Mouse (Mus musculus) myocyte (in vitro differentiated cells): Measurements from ENCODE around the gene Myo10.

Experiments
- CEBPB ChIP-seq: IDR thresholded peaks from 2 replicates; pipeline ENCODE4 v1.6.1; 2011; ENCODE audit warnings: mild to moderate bottlenecking, moderate library complexity; ENCODE audit not compliant: poor library complexity, insufficient read depth, severe bottlenecking
- MAX ChIP-seq: IDR thresholded peaks from one replicate; pipeline ENCODE4 v1.6.1; 2011; ENCODE audit warnings: low read depth, mild to moderate bottlenecking, control low read depth
- MYOD1 ChIP-seq, 3 experiments: IDR thresholded peaks; one replicate each; pipeline ENCODE4 v1.6.1; 2011; ENCODE audit warnings: control low read depth in 2 of 3, low read depth in 2 of 3, mild to moderate bottlenecking in 2 of 3, moderate library complexity in 1 of 3; ENCODE audit not compliant: insufficient read length in 2 of 3, control insufficient read depth in 1 of 3
- POLR2A ChIP-seq: IDR thresholded peaks from one replicate; pipeline ENCODE4 v1.6.1; 2011; ENCODE audit warnings: low read depth, mild to moderate bottlenecking, control low read depth, moderate library complexity; ENCODE audit not compliant: insufficient read length
- POLR2AphosphoS2 ChIP-seq: IDR thresholded peaks from one replicate; pipeline ENCODE4 v1.6.1; 2011; ENCODE audit warnings: low read depth, control low read depth; ENCODE audit not compliant: insufficient read length
- REST ChIP-seq: IDR thresholded peaks from one replicate; pipeline ENCODE4 v1.6.1; 2011; ENCODE audit warnings: mild to moderate bottlenecking, control low read depth, moderate library complexity; ENCODE audit not compliant: insufficient read depth, insufficient read length
- TCF12 ChIP-seq: IDR thresholded peaks from one replicate; pipeline ENCODE4 v1.6.1; 2011; ENCODE audit warnings: mild to moderate bottlenecking, control low read depth; ENCODE audit not compliant: poor library complexity, insufficient read depth, severe bottlenecking
- TCF3 ChIP-seq: IDR thresholded peaks from one replicate; pipeline ENCODE4 v1.6.1; 2011; ENCODE audit warnings: low read depth, control low read depth; ENCODE audit not compliant: insufficient read length
- USF1 ChIP-seq: IDR thresholded peaks from one replicate; pipeline ENCODE4 v1.6.1; 2011; ENCODE audit warnings: low read depth, mild to moderate bottlenecking, control low read depth, moderate library complexity

DNA sequence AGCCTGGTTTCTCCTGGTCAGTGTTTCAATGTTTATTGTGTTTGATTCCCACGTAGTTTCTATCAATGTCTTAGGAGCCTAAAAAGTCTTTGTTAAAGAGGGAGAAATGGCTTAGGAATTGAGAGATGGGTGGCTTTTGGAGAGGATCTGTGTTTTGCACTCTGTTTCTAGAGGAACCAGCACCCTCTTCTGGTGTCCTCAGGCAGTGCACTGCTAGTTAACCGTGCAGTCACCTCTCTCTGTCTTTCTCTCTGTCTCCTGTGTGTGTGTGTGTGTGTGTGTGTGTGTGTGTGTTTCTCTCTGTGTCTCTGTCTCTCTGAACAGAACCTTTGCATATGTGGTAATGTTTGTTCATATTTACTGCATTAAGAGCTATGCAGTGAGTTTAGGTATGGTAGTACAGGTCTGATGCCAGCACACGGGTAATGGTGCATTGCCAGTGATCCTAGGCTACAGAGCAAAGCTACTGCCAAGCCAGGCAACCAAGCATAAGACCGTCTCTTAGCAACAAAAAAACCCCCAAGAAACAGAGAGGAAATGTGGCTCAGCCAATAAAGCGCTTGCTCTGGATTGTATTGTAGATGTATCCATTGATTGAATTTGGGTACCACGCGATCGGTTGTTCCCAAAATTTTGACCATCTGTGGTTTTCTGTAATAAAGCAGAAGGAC, 110.6 kb downstream of the Myo10 start:
- TF ChIP-seq TCF3 (no peak), CEBPB (no peak), POLR2AphosphoS2 (no peak), REST (no peak), MYOD1 (IDR thresholded peaks at IDR 0.05; ENCODE audit: control insufficient read depth in 1 of 3, insufficient read length in 2 of 3, low read depth in 2 of 3) (no peak), POLR2A (no peak), TCF12 (no peak), USF1 (no peak), MAX (no peak)
